Mouse (Mus musculus) NIH3T3 (cell line): Measurements from ENCODE around the gene Olfr1250.
"Not testable (repeated sequence)": the region's sequence is repeated elsewhere in the genome, so short reads cannot be mapped to it uniquely, and the experiment has no call there.

Experiments used
- DNase-seq: peaks from one replicate; pipeline ENCODE4 v3.0.0-alpha.2; 2012; ENCODE audit warnings: low read depth

The Olfr1250 gene

GRCm38 (mm10) chr2:89661367-89661766, at the start of gene Olfr1250:
Gene Olfr1250, minus strand, starts transcription at chr2:89661467.
- no peak for DNase-seq

GRCm38 (mm10) chr2:89691980-89692379, 30.7 kb upstream of the Olfr1250 start:
- no peak for DNase-seq

GRCm38 (mm10) chr2:89671836-89672235, 10.6 kb upstream of the Olfr1250 start, which contains the start of gene Olfr1251:
Gene Olfr1251, minus strand, starts transcription at chr2:89671936.
- DNase-seq, result no peak

- DNase-seq, result no peak
Observed at GRCm38 (mm10) chr2:89634883-89635282, 26.4 kb downstream of the Olfr1250 start, which contains the start of gene Olfr1249. Gene Olfr1249, minus strand, starts transcription at chr2:89634983.

- DNase-seq, result not testable (repeated sequence)
Observed at GRCm38 (mm10) chr2:89618145-89618544, 43.1 kb downstream of the Olfr1250 start, which contains the start of gene Olfr1248. Gene Olfr1248, minus strand, starts transcription at chr2:89618245.

GRCm38 (mm10) chr2:89614030-89614429, 47.2 kb downstream of the Olfr1250 start, which contains the start of gene Olfr1247:
Gene Olfr1247, minus strand, starts transcription at chr2:89614130.
- DNase-seq, result no peak
